ENCODE assay signal across 9 mouse cellular contexts in the genomic region with DNA sequence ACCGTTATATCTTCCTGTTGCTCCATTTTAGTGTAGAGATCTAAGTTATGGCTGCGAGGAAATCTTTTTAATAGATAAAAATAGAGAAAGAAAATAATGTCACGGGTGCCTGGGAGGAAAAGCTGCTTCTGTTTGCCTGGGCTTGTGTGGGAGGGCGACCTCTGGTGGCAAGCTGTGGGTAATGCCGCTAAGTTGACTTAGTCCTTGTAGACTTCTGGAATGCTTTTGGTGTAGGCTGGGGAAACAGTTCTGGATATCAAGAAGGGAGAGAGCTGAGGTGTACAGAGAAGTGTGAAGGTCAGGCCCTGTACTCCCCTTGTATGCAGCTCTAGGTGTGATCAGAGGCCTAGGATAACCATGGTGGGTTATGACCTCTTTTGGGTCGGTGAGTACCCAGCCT.
DNase-seq lines count a peak whose midpoint lies in the region; ATAC-seq and TF ChIP-seq lines count a peak whose summit lies in the region.
"Had no signal": no experiment of that assay in that cellular context is flagged by ENCODE, and none has a peak within 500 bp of the region (broad histone marks: within the 10 kb centered on the region; RNA-seq: fewer than 3 reads in every experiment).

No protein-coding gene starts in this region.

- no peaks in the 10 kb centered on the region for H3K27me3 ChIP-seq in heart, embryonic 15.5 days
- H3K27me3 ChIP-seq in liver, embryonic 14.5 days (ENCODE audit: control insufficient read depth, insufficient read depth, low read length): no peaks in the 10 kb centered on the region
- H3K27me3 ChIP-seq in neural tube, embryonic 13.5 days: peaks cover 3% of the 10 kb centered on the region; the same call in 1 of the 2 replicates

- peak; percentile 65 to 72 for DNase-seq in B cell, adult 2 months
- DNase-seq in brain, adult 2 months (ENCODE audit: low read depth, low spot score): peak; percentile 92
- DNase-seq in fibroblast of lung, adult 2 months (ENCODE audit: low read depth): peak; percentile 77
- peak; percentile 91 for DNase-seq in kidney, postnatal 14 days
- DNase-seq in liver, embryonic 14.5 days (ENCODE audit: low read depth in 3 of 3, low spot score in 3 of 3): peak; percentile 16 to 25 (median 22)
- DNase-seq in telencephalon, adult 2 months (ENCODE audit: low read depth, low spot score): peak; percentile 73

- WGBS in heart, embryonic 15.5 days: 13% methylated on average over 6 of the region's 6 CpGs
- WGBS in liver, embryonic 14.5 days (ENCODE audit: insufficient replicate concordance): 15% methylated on average over 6 of the region's 6 CpGs
- 14% methylated on average over 6 of the region's 6 CpGs for WGBS in neural tube, embryonic 13.5 days

- H3K4me3 ChIP-seq in heart, embryonic 15.5 days: no peak overlapping the region
- H3K4me3 ChIP-seq in liver, embryonic 14.5 days (ENCODE audit: insufficient read depth in 1 of 2, low read depth in 2 of 2, low read length in 2 of 2): no peak overlapping the region
- 0 out of 2 replicates have a peak overlapping the region, but pooled peaks have one; percentile 12 for H3K4me3 ChIP-seq in neural tube, embryonic 13.5 days
- H3K4me3 ChIP-seq: embryonic facial prominence, embryonic 13.5 days had no signal

- ATAC-seq in heart, embryonic 15.5 days (replicated peaks; ENCODE audit: insufficient number of reproducible peaks, insufficient read depth, low FRiP score, low read depth): no peak
- no peak for ATAC-seq in liver, embryonic 14.5 days (ENCODE audit: insufficient read depth)
- ATAC-seq in neural tube, embryonic 13.5 days (ENCODE audit: low read depth): peak; percentile 9; the same call in 1 of the 2 replicates

- H3K4me2 ChIP-seq in heart, embryonic 15.5 days: peak overlapping the region; percentile 26; the same call in 1 of the 2 replicates
- H3K4me2 ChIP-seq in liver, embryonic 14.5 days (ENCODE audit: low read depth): no peak overlapping the region
- peak overlapping the region; percentile 45 for H3K4me2 ChIP-seq in neural tube, embryonic 13.5 days
- H3K4me2 ChIP-seq: embryonic facial prominence, embryonic 13.5 days had no signal

- 0 out of 2 replicates have a peak, but pooled peaks cover 3% of the 10 kb centered on the region for H3K4me1 ChIP-seq in heart, embryonic 15.5 days (replicated peaks)
- H3K4me1 ChIP-seq in liver, embryonic 14.5 days (replicated peaks; ENCODE audit: control insufficient read depth in 2 of 2, insufficient read depth in 2 of 2, low read length in 1 of 2): no peaks in the 10 kb centered on the region
- H3K4me1 ChIP-seq in neural tube, embryonic 13.5 days (replicated peaks): peaks cover 52% of the 10 kb centered on the region

- no peaks in the 10 kb centered on the region for H3K36me3 ChIP-seq in heart, embryonic 15.5 days
- no peaks in the 10 kb centered on the region for H3K36me3 ChIP-seq in liver, embryonic 14.5 days (replicated peaks; ENCODE audit: control insufficient read depth, insufficient read depth, low read depth)
- no peaks in the 10 kb centered on the region for H3K36me3 ChIP-seq in neural tube, embryonic 13.5 days
- H3K36me3 ChIP-seq: embryonic facial prominence, embryonic 13.5 days had no signal

- no peak overlapping the region for H3K27ac ChIP-seq in heart, embryonic 15.5 days
- no peak overlapping the region for H3K27ac ChIP-seq in liver, embryonic 14.5 days
- peak overlapping the region; percentile 68 for H3K27ac ChIP-seq in neural tube, embryonic 13.5 days (replicated peaks)
- H3K27ac ChIP-seq: embryonic facial prominence, embryonic 13.5 days had no signal

- no peaks in the 10 kb centered on the region for H3K9me3 ChIP-seq in heart, embryonic 15.5 days (replicated peaks)
- no peaks in the 10 kb centered on the region for H3K9me3 ChIP-seq in liver, embryonic 14.5 days (ENCODE audit: control insufficient read depth, low read length)
- H3K9me3 ChIP-seq in neural tube, embryonic 13.5 days: no peaks in the 10 kb centered on the region
- H3K9me3 ChIP-seq: embryonic facial prominence, embryonic 13.5 days had no signal

- TF ChIP-seq CTCF in liver, embryonic 14.5 days (IDR thresholded peaks at IDR 0.05; ENCODE audit: low read depth): peak; percentile 95

- no peak for TF ChIP-seq EP300 in liver, embryonic 14.5 days (IDR thresholded peaks at IDR 0.05; ENCODE audit: low read depth)

- no peak overlapping the region for H3K9ac ChIP-seq in heart, embryonic 15.5 days
- no peak overlapping the region for H3K9ac ChIP-seq in liver, embryonic 14.5 days (replicated peaks)
- peak overlapping the region; percentile 35; the same call in 1 of the 2 replicates for H3K9ac ChIP-seq in neural tube, embryonic 13.5 days
- H3K9ac ChIP-seq: embryonic facial prominence, embryonic 13.5 days had no signal

Comparison
In these comparisons a context has a peak if more than half of its experiments do, and no peak if none do; other contexts are left out.
1. DNase-seq: peak in every context shown above with its lines; median percentile 92 in brain, adult 2 months; 91 in kidney, postnatal 14 days; 77 in fibroblast of lung, adult 2 months; 73 in telencephalon, adult 2 months; 68 in B cell, adult 2 months; 22 in liver, embryonic 14.5 days.